Mouse (Mus musculus) embryonic facial prominence, embryonic 12.5 days (tissue): ENCODE data around the gene Ric8b. TPM values are rescaled to one million over a fixed set of nuclear protein-coding genes. Genes with fewer than 3 reads are reported as not detected.

Source experiments
- ATAC-seq: fragments of 200-750 bp; cut with Nextera tagmentation; 2 replicates; pipeline ENCODE4 v1.8.0; 2017; ENCODE audit not compliant: insufficient number of reproducible peaks, insufficient read depth, low FRiP score, low TSS enrichment
- H3K27ac ChIP-seq: fragments of 300-500 bp; sonication (generic); 2 replicates; pipeline ENCODE4 v1.5.1; 2016; ENCODE audit warnings: mild to moderate bottlenecking
- H3K27me3 ChIP-seq: fragments of 300-500 bp; sonication (generic); 2 replicates; pipeline ENCODE4 v1.6.1; 2016; ENCODE audit warnings: mild to moderate bottlenecking, moderate library complexity
- H3K36me3 ChIP-seq: fragments of 300-500 bp; sonication (generic); 2 replicates; pipeline ENCODE4 v1.6.1; 2016; ENCODE audit warnings: mild to moderate bottlenecking
- H3K4me1 ChIP-seq: fragments of 300-500 bp; sonication (generic); 2 replicates; pipeline ENCODE4 v1.6.1; 2016
- H3K4me2 ChIP-seq: fragments of 300-500 bp; sonication (generic); replicated peaks from 2 replicates; pipeline ENCODE4 v1.6.1; 2016; ENCODE audit warnings: mild to moderate bottlenecking, moderate library complexity
- H3K4me3 ChIP-seq: fragments of 300-500 bp; sonication (generic); 2 replicates; pipeline ENCODE4 v1.5.1; 2016; ENCODE audit warnings: mild to moderate bottlenecking
- H3K9ac ChIP-seq: fragments of 300-500 bp; sonication (generic); 2 replicates; pipeline ENCODE4 v1.6.1; 2016; ENCODE audit warnings: mild to moderate bottlenecking, moderate library complexity
- H3K9me3 ChIP-seq: fragments of 300-500 bp; sonication (generic); 2 replicates; pipeline ENCODE4 v1.6.1; 2016; ENCODE audit warnings: mild to moderate bottlenecking, moderate library complexity
- WGBS: fragments of 180-500 bp; shearing (Covaris S2); methylation state at CpG from one replicate; pipeline ENCODE4 v1.1.7; 2016; 5-methylcytosine and 5-hydroxymethylcytosine counted together
- polyA plus RNA-seq: library from polyadenylated mRNA; unstranded; fragments of >200 nt; fragmentation: Nextera tagmentation; extraction: Ambion mirVana; gene quantifications from 2 replicates; pipeline ENCODE4 v1.2.1, GENCODE M21; 2016

Gene Ric8b
- polyA plus RNA-seq, 1 experiment from 2014 or later = 30.4 TPM

- 39% methylated on average over 5 of the region's 5 CpGs for WGBS
- no peaks in the 10 kb centered on the region for H3K36me3 ChIP-seq
- no peaks in the 10 kb centered on the region for H3K9me3 ChIP-seq
- H3K4me2 ChIP-seq = no peak overlapping the region
- H3K4me1 ChIP-seq = no peaks in the 10 kb centered on the region
- H3K4me3 ChIP-seq = no peak overlapping the region
- no peak overlapping the region for H3K27ac ChIP-seq
- ATAC-seq = no peak
- H3K9ac ChIP-seq = no peak overlapping the region
- H3K27me3 ChIP-seq = no peaks in the 10 kb centered on the region
Observed at GRCm38 (mm10) chr10:85046585-85046984, 129.2 kb downstream of the Ric8b start.

- no peak overlapping the region for H3K4me3 ChIP-seq
- H3K36me3 ChIP-seq = no peaks in the 10 kb centered on the region
- WGBS = 88% methylated on average over 8 of the region's 8 CpGs
- no peak overlapping the region for H3K9ac ChIP-seq
- ATAC-seq = no peak
- H3K27ac ChIP-seq = no peak overlapping the region
- no peak overlapping the region for H3K4me2 ChIP-seq
- no peaks in the 10 kb centered on the region for H3K27me3 ChIP-seq
- no peaks in the 10 kb centered on the region for H3K4me1 ChIP-seq
- H3K9me3 ChIP-seq = no peaks in the 10 kb centered on the region
Observed at GRCm38 (mm10) chr10:85048008-85048407, 130.6 kb downstream of the Ric8b start.

GRCm38 (mm10) chr10:85050668-85051208 is 133.3 kb downstream of the Ric8b start:
- no peak overlapping the region for H3K9ac ChIP-seq
- no peak overlapping the region for H3K4me2 ChIP-seq
- no peaks in the 10 kb centered on the region for H3K4me1 ChIP-seq
- no peaks in the 10 kb centered on the region for H3K36me3 ChIP-seq
- H3K27ac ChIP-seq = no peak overlapping the region
- H3K9me3 ChIP-seq = no peaks in the 10 kb centered on the region
- ATAC-seq = no peak
- no peak overlapping the region for H3K4me3 ChIP-seq
- 51% methylated on average over 4 of the region's 4 CpGs for WGBS
- no peaks in the 10 kb centered on the region for H3K27me3 ChIP-seq

DNA sequence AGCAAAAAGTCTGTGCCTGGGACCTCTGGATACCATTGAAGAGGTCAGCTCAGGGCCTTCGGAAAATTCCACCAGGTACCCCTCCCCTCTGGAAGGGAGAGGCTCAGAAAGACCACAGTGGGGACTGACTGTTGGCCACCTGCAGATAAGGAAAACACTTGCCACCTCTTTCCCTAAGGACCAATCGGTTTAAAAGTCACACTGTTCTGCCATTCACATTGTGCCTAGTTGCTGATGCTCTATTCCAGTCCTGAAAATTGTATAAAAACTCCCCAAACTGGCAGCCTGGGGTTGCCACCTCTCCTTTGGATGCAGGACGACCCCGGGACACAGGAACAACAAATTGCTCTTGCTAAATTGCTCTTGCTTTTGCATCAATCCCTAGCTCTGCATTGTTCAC is 135.0 kb downstream of the Ric8b start:
- 46% methylated on average over 4 of the region's 4 CpGs for WGBS
- H3K9ac ChIP-seq = no peak overlapping the region
- no peak for ATAC-seq

GRCm38 (mm10) chr10:85054876-85055275 is 137.5 kb downstream of the Ric8b start:
- Histone ChIP-seq H3K4me2 (no peak overlapping the region), H3K4me1 (no peaks in the 10 kb centered on the region), H3K27me3 (no peaks in the 10 kb centered on the region), H3K9ac (no peak overlapping the region), H3K4me3 (no peak overlapping the region), H3K27ac (no peak overlapping the region), H3K9me3 (no peaks in the 10 kb centered on the region), H3K36me3 (no peaks in the 10 kb centered on the region)
- ATAC-seq = no peak
- 91% methylated on average over 2 of the region's 2 CpGs for WGBS

More for the DNA sequence above, 135.0 kb downstream of the Ric8b start:
- Histone ChIP-seq H3K36me3 (no peaks in the 10 kb centered on the region), H3K27ac (no peak overlapping the region), H3K27me3 (no peaks in the 10 kb centered on the region), H3K4me1 (no peaks in the 10 kb centered on the region), H3K9me3 (no peaks in the 10 kb centered on the region), H3K4me3 (no peak overlapping the region), H3K4me2 (no peak overlapping the region)

Other genes starting within 250 kb of the Ric8b start
- gene Rfx4, start 161.6 kb upstream of the Ric8b start, polyA plus RNA-seq = 1.9 and 2.0 TPM in 2 replicates
- gene Fhl4, start 184.9 kb downstream of the Ric8b start, polyA plus RNA-seq = 0.88 and 1.6 TPM in 2 replicates
- 103 and 109 TPM in 2 replicates for gene Tmem263, start 185.0 kb downstream of the Ric8b start, polyA plus RNA-seq
- 26.3 and 28.9 TPM in 2 replicates for gene Mterf2, start 210.4 kb downstream of the Ric8b start, polyA plus RNA-seq